Mouse (Mus musculus): ENCODE measurements around the gene Hspb6.
A peak's percentile ranks its signal among the peaks of the same experiment; 100 is the strongest.

Hspb6 gene

DNA sequence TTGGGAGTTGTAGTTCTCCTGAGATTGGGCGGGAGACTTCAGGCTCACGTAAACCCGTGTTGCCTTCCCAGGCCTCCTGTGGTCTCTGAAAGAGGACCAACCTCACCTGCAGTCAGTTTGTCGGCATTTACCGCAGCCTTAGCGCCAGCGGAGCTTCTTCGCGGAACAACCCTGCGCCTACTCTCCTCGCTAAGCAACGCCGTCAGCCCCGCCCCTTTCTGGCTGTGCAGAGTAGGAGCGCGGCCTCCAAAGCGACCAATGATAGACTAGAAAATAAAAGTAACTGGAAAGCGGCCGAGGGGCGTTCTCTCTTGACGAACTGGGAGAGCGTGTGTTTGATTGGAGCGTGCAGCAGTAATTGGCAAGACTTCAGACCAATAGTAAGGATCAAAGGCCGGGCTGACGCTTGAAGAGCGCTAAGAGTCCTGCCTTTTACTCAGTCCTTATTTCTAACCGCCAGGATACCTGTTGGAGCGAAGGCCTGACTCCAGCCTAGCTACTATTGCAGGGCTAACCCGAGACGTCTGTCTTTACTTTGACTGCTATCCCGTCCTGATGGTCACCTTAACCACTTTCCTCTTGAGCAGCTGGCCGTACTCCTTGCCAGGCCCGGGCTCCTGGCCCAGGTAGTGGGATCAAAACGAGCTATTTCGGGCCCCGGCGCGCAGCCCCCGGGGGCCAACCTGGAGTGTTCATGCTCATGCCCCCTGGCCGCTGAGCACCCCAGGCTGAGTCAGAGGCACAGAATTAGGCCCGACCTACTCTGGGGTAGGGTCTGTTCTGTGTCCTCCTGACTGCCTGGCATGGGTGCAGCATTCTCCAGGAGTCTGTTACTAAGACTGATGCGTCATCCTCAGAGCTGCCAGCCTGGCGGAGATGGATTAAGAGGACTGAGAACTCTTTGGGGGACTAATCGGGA is at the start of gene Hspb6, which contains the start of gene Proser3:
Gene Hspb6 (plus strand): TSS at position 77 of the 919 bp plus-strand sequence.
Gene Proser3 (minus strand): TSS at position 198 of the 919 bp plus-strand sequence.
- DNase-seq: peak; percentile 97 to 99

DNA sequence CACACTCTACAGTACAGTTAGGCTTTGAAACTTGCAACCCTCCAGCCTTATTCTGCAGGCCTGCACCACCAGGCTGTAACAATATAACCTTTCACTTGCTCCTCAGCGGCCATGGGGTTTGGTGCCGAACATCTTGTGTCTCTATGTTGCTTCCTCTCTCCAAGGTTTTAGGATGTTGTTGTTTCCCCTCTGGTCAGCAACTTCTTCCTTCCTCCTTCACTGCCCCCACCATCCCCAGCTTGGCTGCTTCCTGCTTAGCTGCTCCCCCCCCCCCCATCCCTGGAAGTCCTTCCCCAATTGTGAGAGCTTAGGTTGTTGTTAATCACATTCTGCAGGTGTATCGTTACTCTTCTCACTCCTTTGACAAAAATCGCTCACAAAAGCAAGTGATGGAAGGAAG is 43.9 kb upstream of the Hspb6 start:
- DNase-seq: no peak

DNA sequence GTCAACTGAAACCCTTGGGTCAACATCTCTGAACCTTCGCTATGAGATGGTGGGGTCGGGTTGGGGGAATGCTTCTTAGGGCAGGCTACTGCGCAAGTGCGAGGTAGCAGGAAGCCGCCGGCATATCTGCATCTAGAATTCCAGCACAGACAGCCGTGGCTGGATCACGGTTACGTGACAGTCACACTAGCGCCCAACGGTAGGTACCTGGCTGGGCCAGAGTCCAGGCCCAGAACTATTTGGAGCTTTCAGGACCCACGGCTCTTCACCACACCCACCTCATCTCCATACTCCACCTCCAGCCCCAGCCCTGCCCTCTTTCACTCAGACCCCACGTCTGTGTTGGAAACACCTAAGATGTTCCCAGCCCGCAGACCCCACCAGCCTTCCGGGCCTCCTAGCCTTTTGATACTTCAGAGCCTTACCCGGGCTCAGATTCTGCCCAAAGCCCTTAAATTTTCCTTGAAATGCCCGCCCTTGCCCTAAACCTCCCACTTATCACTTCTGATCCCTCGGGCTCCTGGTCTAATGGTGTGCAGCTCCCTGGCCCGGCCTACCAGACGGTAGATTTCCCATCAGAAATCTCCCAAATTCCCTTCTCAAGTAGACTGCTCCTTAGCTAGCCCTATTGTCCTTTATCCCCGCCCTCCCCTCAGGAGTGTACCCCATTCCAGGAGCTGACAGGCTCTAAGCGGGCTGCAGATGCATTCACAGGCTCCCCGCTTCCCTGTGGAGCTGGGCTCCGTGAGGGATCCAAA is 36.8 kb upstream of the Hspb6 start:
- DNase-seq: no peak

DNA sequence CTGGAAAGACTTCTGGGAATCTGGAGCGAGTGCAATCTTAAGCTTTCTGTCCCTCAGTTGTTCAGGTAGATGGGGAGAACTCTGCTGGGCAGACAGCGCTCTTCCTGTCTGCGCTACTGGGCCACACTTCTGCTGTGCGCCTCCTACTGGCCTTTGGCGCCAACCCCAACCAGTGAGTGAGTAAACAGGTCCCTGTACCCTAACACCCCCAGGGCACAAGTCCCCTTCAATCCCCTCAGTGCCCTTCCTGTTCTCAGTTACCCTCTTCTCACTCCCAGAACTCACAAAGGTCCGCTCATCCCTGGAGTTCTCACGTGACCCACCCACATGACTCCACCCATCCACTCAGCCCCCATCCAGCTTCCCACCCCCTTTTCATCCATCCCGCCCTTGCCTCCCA is 33.7 kb upstream of the Hspb6 start:
- no peak for DNase-seq

DNA sequence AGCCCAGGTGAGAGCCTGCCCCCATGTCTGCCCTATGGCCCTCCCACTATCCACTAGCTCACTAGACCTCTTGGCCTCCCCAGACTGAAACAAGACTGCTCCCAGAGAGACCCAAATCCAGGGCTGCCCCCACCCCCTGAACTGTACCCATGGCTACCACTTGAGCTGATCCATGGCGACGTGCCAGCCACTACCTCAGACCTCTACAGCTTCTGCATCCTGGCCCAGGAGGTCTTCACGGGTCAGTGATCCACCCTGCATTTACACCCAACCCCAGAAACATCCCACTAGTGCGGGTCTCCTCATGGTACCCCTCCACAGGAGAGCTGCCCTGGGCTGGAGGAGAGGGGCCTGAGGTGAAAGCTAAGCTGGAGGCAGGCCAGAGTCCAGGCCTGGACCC is 31.6 kb upstream of the Hspb6 start:
- no peak for DNase-seq

DNA sequence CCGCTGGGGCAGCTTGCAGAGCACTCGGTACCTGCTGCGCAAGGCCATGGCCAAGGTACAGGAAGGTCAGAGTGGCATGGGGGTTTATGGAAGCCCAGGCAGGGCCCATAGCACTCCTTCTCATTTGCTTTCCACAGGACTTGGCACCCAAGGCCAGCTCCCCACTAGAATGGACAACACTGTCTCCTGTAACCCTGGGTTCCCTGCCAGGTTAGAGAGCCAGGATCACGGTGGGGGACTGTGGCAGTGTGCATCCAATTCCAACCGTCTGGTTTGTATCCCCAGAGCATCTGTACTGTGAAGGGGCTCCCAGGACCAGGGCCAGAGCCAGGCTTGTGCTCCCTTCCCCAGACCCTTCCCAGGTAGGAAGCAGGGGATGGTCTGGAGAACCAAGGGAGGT is 31.1 kb upstream of the Hspb6 start:
- no peak for DNase-seq

DNA sequence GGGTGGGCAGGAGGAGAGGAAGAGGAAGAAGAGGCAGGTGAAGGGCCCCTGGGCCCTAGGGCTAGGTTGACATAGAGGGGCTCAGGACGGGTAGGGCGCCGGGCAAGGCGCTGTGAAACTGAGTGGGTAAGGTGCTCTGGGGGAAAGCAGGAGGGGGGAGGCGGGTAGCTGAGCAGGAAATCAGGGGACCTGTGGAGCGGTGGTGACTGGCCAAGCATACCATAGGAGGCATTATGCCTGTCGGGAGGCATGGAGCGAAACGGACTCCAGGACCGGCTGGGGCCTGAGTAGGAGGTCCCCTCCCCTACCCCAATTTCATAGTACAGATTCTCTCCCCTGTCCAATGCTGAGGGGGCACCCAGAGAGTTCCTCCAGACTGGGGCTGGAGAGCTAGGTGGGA is 29.1 kb upstream of the Hspb6 start:
- no peak for DNase-seq

DNA sequence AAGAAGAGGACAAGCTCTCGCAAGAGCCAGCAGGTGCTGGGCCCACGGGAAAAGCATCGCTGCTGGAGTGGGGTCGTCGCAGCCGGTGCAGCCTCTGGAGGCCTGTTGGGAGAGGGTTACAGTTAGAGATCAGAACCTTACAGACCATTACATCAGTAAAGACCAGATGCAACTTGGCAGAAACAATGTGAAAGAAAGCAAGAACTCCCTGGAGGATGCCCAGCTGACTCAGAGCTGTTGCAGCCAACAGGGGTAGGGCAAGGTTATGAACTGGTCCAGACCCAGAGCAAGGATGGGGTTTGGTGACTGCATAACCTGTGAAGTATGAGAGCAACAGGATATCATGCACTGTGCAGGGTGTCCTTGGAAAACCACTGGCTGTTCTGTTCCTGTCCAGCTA is 27.5 kb upstream of the Hspb6 start:
- no peak for DNase-seq

DNA sequence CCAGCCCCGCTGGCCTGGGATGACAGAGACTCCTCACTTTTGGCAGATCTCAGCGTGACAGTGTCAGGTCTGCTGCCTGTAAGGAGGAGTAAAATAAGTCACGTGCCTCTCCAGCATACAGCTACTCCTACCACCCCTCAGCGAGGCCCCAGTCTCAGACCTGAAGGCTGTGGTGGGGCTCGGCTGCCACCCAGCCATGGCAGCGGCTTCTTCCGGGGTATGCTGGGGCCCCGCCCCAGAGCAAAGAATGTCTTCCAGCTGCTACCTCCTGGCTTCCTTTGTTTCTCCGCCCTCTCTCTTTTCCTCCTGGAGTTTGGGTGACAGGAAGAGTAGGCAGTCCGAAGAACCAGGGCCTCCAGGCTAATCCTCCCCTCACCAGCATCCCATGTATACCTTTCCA is 26.0 kb upstream of the Hspb6 start:
- peak; percentile 22 to 49 for DNase-seq

DNA sequence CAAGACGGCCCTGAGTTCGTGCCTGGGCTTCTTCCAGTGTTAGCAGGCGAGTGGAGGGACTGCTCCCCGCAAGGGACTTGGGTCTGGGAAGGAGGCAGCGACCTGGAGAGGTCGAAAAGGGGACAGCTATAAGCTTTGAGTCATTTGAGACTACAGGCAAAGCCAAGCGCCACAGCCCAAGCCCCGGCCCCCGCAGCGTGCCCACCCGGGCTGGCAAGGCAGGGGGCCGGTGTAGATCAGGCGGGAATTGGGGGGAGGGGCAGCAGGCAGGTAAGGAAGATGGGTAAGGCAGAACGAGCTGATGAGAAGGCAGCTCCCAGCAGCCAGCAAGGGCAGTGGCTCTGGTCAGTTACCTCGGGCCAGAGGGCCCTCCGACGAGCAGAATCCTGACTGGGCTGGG is 25.6 kb upstream of the Hspb6 start:
- DNase-seq: no peak

DNA sequence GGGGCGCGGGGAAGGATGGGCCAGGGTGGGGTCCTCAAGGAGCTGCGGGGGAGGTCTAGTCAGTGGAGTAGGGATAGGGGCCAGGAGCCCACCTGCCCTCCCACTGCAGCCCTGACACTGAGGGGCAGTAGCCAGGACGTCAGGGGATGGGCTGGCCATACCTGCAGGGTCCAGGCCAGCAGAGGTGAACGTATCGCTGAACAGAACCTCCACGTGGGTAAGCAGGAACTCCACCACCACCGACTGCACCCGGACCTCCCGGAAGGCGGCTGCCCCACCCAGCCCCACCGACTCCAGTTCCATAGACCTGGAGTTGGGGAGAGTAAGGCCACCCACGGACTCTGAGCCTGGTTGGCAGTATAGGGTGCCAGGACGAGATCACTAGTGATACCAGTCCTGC is 25.0 kb upstream of the Hspb6 start:
- no peak for DNase-seq

DNA sequence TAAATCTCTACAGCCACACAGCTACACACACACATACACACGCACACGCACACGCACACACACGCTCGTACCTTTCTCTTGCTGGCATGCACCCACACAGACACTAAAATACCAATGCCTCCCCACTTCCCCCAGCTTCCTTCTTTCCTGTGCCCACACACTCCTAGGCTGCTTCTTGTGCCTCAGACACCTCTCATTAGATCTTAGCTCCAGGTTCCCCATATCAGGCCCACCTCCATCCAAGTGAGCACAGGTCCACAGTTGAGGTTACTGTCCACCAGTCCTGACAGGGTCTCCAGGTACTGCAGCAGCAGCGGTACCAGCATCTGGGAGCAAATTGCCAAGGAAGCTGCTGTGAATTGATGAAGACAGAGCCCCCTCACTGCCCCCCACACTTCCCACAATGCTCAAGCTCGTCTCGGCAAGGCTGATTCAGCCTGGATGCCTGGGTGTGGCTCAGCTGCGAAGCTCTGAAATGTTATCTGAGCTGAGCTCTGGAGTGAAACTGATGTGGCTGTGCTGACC is 20.6 kb upstream of the Hspb6 start:
- no peak for DNase-seq

DNA sequence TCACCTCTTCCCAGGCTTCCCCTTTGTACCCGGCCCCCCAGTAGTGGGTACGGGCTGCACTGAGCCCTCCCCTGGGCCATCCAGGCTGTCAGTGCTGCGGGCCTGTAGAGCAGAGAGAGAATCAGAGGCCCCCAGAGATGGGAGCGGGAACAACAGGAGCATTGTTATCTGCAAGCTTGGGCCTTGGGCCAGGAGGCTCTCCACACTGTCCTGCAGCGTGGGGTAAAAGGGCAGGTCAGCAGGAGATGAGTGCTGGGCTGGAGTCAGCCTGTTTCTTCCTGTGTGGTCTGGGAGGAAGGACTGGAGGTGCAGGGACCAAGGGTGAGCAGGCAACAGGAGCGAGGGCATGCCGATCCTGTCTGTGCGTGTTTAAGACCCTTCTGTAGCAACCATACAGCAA is 19.0 kb upstream of the Hspb6 start:
- no peak for DNase-seq

DNA sequence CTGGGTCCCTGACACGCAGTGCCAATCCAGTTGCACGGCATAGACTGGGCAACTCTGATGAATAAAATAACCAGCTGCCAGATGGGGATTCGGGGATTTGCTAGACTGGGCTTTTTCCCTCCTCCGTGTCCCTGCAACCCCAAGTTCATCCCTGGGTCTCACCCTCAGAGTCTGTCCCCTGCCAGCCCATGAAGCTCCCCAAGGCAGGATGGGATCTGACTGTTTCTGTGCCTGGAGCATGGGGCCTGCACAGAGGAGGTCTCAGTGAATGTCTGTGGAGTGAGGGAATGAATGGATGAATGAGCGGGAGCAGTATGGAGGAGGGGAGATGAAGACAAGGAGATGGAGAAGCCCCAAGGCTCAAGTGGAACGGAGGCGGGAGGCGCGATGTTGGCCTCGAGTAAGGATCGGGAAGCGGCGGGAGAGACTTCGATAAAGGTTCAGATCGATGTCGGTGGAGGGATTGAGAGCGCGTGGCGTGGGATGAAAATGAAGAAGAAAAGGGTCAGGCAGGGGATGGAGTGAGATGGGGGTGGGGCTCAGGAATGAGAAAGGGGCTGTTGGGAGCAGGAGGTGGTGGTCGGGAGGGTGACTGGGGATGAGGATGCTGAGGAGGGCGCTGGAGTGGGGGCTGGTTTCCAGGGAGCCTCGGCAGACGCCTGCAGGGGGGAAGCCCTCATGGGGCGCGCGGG is 17.9 kb upstream of the Hspb6 start:
- DNase-seq: no peak

DNA sequence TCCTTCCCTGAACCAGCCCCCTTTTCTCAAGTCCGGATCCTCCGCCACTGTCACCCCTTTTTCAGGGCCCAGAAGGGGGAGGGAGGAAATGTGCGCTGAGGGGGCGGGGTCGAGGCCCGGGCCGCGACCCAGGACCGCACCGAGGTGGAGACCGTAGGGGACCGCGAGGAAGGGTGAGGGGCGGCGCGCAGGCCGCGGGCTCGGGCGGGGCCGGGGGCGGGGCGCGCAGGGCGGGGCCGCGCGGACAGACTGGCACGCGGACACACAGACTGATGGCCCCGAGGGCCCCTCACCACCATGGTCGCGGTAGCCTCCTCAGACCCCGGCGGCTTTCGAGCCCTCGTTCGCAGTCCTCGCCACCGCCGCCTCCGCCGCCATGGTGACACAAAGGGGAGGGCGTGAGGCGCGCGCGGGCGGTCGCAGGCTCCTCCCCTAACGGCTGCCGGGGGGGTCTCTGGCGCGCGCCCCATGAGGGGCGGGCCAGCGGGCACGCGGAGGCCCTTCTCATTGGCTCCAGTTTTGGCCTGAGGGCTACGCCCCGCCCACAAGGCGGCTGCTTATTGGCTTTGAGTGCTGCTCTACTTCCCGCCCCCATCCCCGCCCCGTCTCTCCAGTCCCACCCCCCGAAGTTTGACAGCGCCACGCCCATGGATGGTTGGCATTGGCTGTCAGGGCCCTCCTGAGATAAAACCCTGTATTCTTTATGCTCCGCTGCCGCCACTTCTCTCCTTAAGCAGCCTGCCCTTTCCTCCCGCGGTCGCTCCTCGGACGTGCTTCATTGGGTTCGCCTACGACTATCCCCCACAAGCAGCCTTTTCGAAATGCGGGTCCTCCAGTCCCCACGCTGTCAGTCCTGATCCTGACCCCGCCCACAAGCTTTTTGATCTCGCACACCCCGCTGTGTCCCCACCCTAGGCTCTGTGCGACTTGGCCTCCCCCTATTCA is 17.1 kb upstream of the Hspb6 start, which contains the start of gene Arhgap33:
Gene Arhgap33 (minus strand): TSS at position 428 of the 945 bp plus-strand sequence.
- peak; percentile 95 for DNase-seq

DNA sequence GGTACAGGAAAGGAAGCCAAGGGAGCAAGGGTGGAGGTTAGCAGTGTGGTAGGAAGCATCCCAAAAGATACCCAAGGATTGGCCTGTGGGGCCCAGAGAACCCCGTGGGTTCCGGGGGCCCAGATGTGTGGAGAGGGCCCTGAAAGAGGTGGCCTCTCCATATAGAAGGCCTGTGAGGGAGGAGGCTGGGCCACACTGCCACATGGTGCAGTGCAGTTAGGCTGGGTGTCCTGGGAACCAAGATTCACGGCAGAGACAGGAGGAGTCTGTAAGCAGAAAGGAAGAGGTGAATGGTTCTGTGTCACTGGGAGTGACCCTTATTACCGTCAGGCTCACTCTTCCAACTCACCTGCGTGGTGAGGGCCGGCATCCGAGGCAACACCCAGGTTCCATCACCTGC is 11.4 kb upstream of the Hspb6 start:
- DNase-seq: no peak

DNA sequence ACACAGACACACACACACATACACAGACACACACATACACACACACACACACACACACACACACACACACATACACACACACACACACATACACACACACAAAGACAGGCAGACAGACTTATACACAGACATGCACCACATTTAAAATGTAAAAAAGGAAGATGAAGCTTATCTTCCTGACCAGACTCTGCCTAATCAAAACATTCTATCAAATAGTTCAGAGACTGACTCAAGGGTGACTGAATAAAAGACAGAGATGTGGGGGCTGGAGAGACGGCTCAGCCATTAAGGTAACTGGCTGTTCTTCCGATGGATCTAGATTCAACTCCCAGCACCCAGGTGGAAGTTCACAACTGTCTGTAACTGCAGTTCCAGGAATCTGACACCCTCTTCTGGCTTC is 7.7 kb upstream of the Hspb6 start:
- DNase-seq: no peak

DNA sequence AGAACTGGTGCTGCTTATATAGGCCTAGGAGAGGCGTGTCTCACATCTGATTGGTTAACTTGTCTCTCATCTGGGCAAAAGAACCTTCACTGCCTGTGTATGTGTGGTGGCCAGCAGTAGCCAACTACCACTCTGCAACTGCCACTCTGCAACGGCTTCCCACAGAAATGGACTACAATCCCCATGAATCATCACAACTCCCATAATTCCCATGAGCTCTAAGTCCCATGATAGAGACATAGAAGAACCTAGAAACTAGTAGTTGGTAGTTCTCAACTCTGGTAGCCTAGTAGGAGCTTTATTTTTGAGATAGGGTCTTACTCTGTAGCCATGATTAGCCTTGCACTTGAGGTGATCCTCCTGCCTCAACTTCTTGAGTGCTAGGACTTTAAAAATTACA is 2.1 kb upstream of the Hspb6 start:
- DNase-seq: no peak

DNA sequence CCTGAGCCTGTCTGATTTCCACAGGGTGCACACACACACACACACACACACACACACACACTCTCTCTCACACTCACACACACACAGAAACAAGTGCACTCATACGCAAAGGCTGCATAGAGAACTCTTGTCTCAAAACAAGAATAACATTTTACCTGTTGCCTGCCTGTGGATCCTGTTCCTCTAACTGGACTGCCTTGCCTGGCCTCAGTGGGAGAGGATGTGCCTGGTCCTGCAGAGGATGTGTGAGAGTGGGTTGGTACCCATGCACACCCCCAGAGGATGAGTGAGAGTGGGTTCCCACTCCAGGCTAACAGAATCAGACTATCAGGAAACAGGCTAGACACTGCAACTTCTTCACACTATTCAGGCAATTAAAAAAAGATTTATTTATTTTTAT is 1.4 kb upstream of the Hspb6 start:
- no peak for DNase-seq

DNA sequence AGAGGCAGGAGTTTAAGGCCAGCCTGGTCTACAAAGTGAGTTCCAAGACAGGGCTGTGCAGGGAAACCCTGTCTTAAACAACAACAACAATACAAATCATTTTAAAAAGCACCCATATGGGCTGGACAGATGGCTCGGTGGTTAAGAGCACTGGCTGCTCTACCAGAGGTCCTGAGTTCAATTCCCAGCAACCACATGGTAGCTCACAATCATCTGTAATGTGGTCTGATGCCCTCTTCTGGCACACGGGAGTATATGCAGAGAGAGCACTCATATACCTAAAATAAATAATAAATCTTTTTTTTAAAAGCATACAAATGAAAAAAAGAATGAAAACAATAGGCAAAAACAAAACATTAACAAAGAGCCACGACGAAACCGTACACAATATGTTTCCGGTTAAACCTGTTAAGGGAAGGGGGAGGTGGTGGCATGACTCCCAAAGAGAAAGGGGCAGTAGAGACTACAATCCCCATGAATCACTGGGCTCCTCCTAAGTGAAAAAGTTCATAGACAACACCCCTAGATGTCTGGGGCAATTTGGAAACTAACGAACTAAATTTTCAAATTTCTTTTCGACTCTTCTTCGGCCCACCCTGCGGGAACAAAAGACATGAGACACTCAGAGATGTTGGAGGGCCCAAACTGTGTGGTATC is 405 bp upstream of the Hspb6 start:
- DNase-seq: peak in 1 of 2 experiments; percentile 74

DNA sequence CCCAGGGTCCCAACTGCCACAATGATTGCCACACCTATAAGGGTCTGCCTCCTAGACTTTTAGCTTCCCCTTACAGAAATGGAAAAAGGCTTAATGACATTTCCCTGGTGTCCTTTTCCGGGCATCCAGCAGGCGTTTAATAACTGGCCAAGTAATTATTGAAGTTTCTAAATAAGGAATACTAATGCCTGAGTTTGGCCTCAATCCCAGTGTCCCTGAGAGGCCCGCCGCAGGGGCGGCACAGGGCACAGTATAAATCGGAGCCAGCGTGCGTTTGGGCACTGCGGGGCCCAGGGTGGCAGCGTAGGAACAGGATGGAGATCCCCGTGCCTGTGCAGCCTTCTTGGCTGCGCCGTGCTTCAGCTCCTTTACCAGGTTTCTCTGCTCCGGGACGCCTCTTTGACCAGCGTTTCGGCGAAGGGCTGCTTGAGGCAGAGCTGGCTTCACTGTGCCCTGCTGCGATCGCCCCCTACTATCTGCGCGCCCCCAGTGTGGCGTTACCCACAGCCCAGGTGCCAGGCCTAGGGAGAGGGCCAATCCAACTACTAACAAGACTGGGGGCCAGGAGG is 1.1 kb downstream of the Hspb6 start:
- DNase-seq: peak in 1 of 2 experiments; percentile 34
